Mouse (Mus musculus): ENCODE data around the gene Parp1.

GRCm38 (mm10) chr1:180546798-180547750, 21.6 kb upstream of the Parp1 start:
- TF ChIP-seq CTCF (IDR thresholded peaks at IDR 0.05; ENCODE audit: control insufficient read depth, insufficient read depth, insufficient read length): no peak
- no peak for TF ChIP-seq MAX (IDR thresholded peaks at IDR 0.05)
- TF ChIP-seq FOSL1 (IDR thresholded peaks at IDR 0.05; ENCODE audit: insufficient read depth, low read length, poor library complexity, severe bottlenecking): no peak
- TF ChIP-seq MYOG (IDR thresholded peaks at IDR 0.05; ENCODE audit: control insufficient read depth, extremely low read depth, insufficient read length): no peak
- no peak for TF ChIP-seq MYOD1 (IDR thresholded peaks at IDR 0.05; ENCODE audit: control insufficient read depth, insufficient read length, low read depth)

All from C2C12 (cell line).